Mouse (Mus musculus) stomach, embryonic 14.5 days (tissue): ENCODE measurements at regions not wholly inside any gene's neighbourhood (a gene's known extent, or its start where the extent isn't known, plus 50 kb on each side); places are given as distances from the start of the nearest gene placed in this dataset.

ENCODE experiments used
- ATAC-seq: fragments of 200-750 bp; cut with Nextera tagmentation; 2 replicates; pipeline ENCODE4 v1.8.0; 2017; ENCODE audit warnings: low read depth, moderate TSS enrichment; ENCODE audit not compliant: insufficient number of reproducible peaks, insufficient read depth, low FRiP score
- H3K27ac ChIP-seq: fragments of 300-500 bp; sonication (generic); 2 replicates; pipeline ENCODE4 v1.5.1; 2014; ENCODE audit warnings: mild to moderate bottlenecking, low read length, moderate library complexity, mixed read lengths
- H3K27me3 ChIP-seq: fragments of 300-500 bp; sonication (generic); 2 replicates; pipeline ENCODE4 v1.6.1; 2014; ENCODE audit warnings: low read length, control low read depth, mixed read lengths; ENCODE audit not compliant: control insufficient read depth, insufficient read depth
- H3K36me3 ChIP-seq: fragments of 300-500 bp; sonication (generic); 2 replicates; pipeline ENCODE4 v1.6.1; 2014; ENCODE audit warnings: mild to moderate bottlenecking, control low read depth, low read length, moderate library complexity, mixed read lengths; ENCODE audit not compliant: control insufficient read depth, insufficient read depth
- H3K4me1 ChIP-seq: fragments of 300-500 bp; sonication (generic); 2 replicates; pipeline ENCODE4 v1.6.1; 2014; ENCODE audit warnings: low read length, control low read depth, mixed read lengths; ENCODE audit not compliant: control insufficient read depth, insufficient read depth
- H3K4me2 ChIP-seq: fragments of 300-500 bp; sonication (generic); replicated peaks from 2 replicates; pipeline ENCODE4 v1.6.1; 2014; ENCODE audit warnings: low read depth, low read length, control low read depth
- H3K4me3 ChIP-seq: fragments of 300-500 bp; sonication (generic); 2 replicates; pipeline ENCODE4 v1.5.1; 2014; ENCODE audit warnings: low read depth, low read length, control low read depth
- H3K9ac ChIP-seq: fragments of 300-500 bp; sonication (generic); replicated peaks from 2 replicates; pipeline ENCODE4 v1.6.1; 2014; ENCODE audit warnings: low read depth, mild to moderate bottlenecking, control low read depth, low read length, moderate library complexity, mixed read lengths
- H3K9me3 ChIP-seq: fragments of 300-500 bp; sonication (generic); 2 replicates; pipeline ENCODE4 v1.6.1; 2016; ENCODE audit warnings: low read depth, low read length, control low read depth; ENCODE audit not compliant: control insufficient read depth
- WGBS: fragments of 180-500 bp; shearing (Covaris S2); extraction: QIAGEN DNeasy Blood & Tissue Kit; methylation state at CpG from one replicate; pipeline ENCODE4 v1.1.7; 2014; 5-methylcytosine and 5-hydroxymethylcytosine counted together

DNA sequence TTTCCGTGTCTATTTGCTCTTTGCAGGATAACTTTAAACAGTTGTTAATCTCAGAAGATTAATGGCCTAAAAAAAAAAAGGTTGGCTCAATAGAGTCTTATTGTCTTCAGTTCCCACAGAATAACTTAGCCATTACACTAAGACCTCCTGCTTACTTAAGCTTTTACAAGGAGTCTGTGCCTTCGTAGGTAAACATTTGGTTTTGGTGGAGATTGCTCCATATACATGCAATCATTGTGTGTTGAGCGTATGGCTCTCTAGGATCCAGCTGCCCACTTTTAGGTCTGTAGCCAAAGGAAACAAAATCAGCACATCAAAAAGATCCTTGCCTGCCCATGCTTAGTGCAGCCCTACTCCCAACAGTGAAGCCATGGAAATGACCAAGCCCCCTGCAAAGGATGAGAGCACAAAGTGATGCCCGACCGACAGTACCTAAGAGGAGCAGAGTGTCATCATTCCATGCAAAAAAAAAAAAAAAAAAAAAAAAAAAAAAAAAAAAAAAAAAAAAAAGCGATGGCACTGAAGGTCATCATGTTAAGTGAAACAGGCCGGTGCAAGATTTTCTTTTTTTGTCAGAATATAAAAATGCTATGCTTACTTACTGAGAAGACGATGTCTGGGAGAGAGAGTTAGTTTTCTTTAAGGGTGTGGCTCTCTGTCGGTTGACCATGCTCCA lies 90.2 kb downstream of the Edn1 start:
- H3K9me3 ChIP-seq: no peaks in the 10 kb centered on the region
- H3K4me2 ChIP-seq: no peak overlapping the region
- no peak overlapping the region for H3K27ac ChIP-seq
- no peaks in the 10 kb centered on the region for H3K4me1 ChIP-seq
- H3K4me3 ChIP-seq: no peak overlapping the region
- H3K27me3 ChIP-seq: no peaks in the 10 kb centered on the region
- H3K9ac ChIP-seq: no peak overlapping the region
- WGBS: 66% methylated on average over 9 of the region's 9 CpGs
- no peaks in the 10 kb centered on the region for H3K36me3 ChIP-seq
- no peak for ATAC-seq

DNA sequence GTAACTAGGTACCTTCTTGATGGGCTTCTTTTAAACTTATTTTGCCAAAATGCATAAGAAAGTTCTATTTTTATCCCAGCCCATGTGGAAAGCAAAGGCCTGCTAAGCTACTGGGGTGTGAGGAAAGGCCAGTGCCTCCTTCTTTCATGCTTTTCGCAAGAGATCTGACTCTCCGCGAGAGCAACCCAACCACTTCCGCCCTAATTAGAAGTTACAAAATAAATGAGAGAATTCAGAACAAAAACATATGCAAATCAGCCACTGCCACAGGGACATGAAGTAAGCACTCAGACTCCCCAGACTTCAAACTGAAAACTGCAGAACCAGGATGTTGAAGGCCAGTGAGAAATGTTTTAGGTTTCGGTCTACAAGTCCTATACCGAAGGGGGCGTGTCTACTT lies 91.4 kb downstream of the Edn1 start:
- Histone ChIP-seq H3K27me3 (no peaks in the 10 kb centered on the region), H3K4me2 (no peak overlapping the region), H3K9ac (no peak overlapping the region), H3K36me3 (no peaks in the 10 kb centered on the region), H3K9me3 (no peaks in the 10 kb centered on the region), H3K4me1 (no peaks in the 10 kb centered on the region), H3K4me3 (no peak overlapping the region), H3K27ac (no peak overlapping the region)
- WGBS: 94% methylated on average over 7 of the region's 7 CpGs
- no peak for ATAC-seq

DNA sequence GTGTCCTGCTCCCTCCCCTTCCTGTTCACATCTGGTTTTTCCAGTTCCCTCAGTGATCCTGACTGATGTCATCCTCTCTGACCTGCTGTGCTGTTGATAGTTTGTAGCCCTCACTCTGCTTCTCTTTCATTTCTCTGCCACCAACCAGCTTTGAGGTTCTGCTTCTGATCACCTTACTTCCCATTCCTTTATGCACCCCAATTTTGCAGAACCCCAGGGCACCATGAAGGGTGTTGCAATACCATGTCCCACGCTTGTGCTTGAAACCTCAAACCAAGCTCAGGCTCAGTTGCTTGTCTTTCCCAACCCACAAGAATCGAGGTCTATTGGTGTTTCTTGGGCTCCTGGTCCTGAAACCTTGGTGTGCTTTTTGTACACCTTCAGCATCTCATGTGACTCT lies 93.3 kb downstream of the Edn1 start:
- WGBS: 60% methylated on average over 2 of the region's 2 CpGs
- no peak for ATAC-seq
- no peaks in the 10 kb centered on the region for H3K4me1 ChIP-seq
- no peaks in the 10 kb centered on the region for H3K9me3 ChIP-seq
- H3K4me3 ChIP-seq: no peak overlapping the region
- H3K27me3 ChIP-seq: no peaks in the 10 kb centered on the region
- H3K36me3 ChIP-seq: no peaks in the 10 kb centered on the region
- H3K9ac ChIP-seq: no peak overlapping the region
- no peak overlapping the region for H3K4me2 ChIP-seq
- no peak overlapping the region for H3K27ac ChIP-seq

DNA sequence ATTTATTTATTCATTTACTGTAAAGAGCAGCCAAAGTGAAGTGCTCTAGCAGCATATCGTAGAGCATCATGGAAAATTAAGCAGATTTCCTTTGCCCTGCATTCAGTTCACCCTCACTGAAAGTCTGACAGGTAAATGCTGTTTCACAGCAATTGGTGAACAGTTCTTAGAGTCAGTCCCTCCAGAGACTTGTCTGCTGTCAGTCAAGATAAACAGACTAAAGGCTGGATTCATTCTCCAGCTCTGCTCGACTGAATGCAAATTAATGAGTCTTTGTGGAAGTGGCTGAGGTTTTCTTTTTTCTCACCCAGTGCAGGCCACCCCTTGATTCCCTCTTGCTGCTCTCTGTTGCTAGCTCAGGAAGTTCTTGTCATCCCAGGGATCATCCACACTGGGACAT lies 100.2 kb downstream of the Edn1 start:
- no peak overlapping the region for H3K9ac ChIP-seq
- no peaks in the 10 kb centered on the region for H3K4me1 ChIP-seq
- H3K36me3 ChIP-seq: no peaks in the 10 kb centered on the region
- no peak overlapping the region for H3K4me3 ChIP-seq
- ATAC-seq: no peak
- no peaks in the 10 kb centered on the region for H3K27me3 ChIP-seq
- 53% methylated on average over 2 of the region's 2 CpGs for WGBS
- no peaks in the 10 kb centered on the region for H3K9me3 ChIP-seq
- H3K27ac ChIP-seq: no peak overlapping the region
- H3K4me2 ChIP-seq: no peak overlapping the region

DNA sequence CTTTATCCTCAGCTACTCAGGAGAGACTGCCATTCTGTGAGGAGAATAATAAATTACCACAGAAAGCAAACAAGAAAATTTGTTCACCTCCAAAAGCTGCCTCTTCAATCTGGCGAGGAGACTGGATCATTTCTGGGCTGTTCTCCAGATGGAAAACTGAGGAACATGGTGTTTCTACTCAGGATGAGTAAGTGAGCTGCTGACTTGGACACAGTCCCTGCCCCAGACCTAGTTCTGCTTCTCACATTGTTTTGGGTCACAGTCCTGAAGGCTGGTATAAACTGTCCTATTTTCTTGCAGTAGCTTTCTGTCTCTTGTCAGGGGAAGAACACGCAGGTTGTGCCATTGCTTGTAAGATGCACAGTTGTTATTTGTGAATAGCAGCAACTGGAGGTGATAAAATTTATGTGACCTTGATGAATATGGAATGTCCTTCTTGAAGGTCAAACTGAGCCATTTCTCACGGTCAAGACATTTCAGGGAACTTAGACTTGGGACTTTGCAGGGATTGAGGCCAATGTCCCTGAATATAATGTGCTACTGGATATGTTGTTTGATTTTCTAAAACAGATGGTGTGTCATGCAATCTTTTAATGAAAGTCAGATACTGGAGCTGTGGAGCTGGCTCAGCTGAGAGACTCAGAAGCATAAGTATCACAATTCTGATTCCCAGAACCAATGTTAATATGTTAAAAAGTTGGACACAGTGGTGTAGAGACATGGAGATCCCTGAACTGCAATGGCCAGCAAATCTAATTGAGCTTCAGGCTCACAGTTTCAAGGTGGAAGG lies 102.2 kb downstream of the Edn1 start:
- 75% methylated on average over 3 of the region's 3 CpGs for WGBS

DNA sequence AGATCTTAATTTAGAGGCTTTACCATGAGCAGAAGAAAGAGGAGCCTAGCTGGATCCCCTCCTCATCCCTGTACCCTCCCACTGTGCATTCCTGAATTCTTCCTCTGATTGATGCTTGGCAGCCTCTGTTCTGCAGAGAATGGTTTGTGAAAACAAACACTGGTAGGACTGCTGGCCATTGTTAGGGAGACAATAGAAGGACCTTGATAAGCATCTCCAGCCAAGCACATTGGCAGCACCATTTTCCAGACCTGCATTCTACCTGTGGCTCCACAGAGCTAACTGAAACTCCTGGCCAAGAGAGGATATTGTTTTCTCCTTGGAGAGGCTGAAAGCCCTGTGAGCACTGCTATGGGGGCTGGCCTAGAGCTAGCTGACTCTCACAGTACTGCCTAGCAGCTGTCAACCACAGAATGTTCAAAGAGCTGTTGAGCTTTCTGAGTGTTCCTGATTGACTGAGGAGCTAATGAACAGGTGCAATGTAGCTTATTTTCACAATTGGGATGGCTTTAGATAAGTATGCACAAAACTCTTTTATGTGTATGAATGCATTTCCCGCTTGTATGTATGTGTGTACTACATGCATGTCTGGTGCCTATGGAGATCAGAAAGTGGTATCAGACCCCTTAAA lies 111.5 kb downstream of the Edn1 start:
- H3K36me3 ChIP-seq: no peaks in the 10 kb centered on the region
- no peak overlapping the region for H3K27ac ChIP-seq
- H3K27me3 ChIP-seq: no peaks in the 10 kb centered on the region
- no peak overlapping the region for H3K9ac ChIP-seq
- no peak for ATAC-seq
- no peak overlapping the region for H3K4me3 ChIP-seq
- 83% methylated on average over 1 of the region's 1 CpGs for WGBS
- no peaks in the 10 kb centered on the region for H3K9me3 ChIP-seq
- H3K4me2 ChIP-seq: no peak overlapping the region
- no peaks in the 10 kb centered on the region for H3K4me1 ChIP-seq

More for the DNA sequence above, 102.2 kb downstream of the Edn1 start:
- H3K36me3 ChIP-seq: no peaks in the 10 kb centered on the region
- H3K9me3 ChIP-seq: no peaks in the 10 kb centered on the region
- no peak overlapping the region for H3K27ac ChIP-seq
- ATAC-seq: no peak
- no peaks in the 10 kb centered on the region for H3K4me1 ChIP-seq
- H3K4me2 ChIP-seq: no peak overlapping the region
- H3K9ac ChIP-seq: no peak overlapping the region
- no peaks in the 10 kb centered on the region for H3K27me3 ChIP-seq
- no peak overlapping the region for H3K4me3 ChIP-seq

DNA sequence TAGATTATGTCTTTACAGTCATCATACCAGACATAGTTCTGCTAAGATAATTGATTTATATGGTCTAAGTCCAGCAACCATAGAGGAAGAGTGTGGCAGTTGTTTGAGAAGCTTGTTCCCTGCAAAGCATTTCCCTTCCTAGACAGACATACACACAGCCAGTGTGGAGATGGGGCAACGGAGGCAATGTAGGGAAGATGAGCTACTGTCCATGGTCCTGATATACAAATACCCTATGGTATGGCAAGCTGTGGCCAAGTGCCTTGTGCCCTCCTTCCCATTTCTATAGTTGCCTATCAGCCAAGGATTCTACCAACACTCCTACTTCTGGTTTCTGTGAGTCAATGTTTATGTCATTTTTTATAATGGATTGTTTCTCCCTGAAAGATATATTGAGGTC lies 145.6 kb downstream of the Edn1 start:
- no peaks in the 10 kb centered on the region for H3K9me3 ChIP-seq
- no peak overlapping the region for H3K27ac ChIP-seq
- no peak overlapping the region for H3K9ac ChIP-seq
- no peaks in the 10 kb centered on the region for H3K4me1 ChIP-seq
- no peak for ATAC-seq
- no peak overlapping the region for H3K4me3 ChIP-seq
- no peak overlapping the region for H3K4me2 ChIP-seq
- no peaks in the 10 kb centered on the region for H3K36me3 ChIP-seq
- no peaks in the 10 kb centered on the region for H3K27me3 ChIP-seq
- 5% methylated on average over 1 of the region's 1 CpGs for WGBS

DNA sequence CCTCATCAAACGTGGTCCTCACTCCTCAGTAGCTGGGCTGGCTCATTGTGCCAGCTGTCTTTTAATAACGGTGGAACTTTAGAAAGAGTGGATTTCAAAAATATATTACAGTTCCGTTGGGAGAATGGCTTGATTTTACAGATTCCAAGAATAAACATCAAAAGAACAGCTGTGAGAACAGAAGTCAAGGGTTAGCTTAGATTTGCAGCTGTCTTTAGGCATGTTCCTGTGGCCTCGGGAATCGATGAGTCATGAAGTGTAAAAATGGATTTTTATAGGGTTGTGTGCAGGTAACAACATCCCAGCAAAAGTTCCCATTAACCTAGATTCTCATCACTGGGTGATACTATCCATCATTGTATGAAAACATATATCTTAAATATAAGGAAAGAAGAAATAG lies 152.4 kb downstream of the Edn1 start:
- ATAC-seq: no peak
- Histone ChIP-seq H3K4me2 (no peak overlapping the region), H3K9ac (no peak overlapping the region), H3K27me3 (no peaks in the 10 kb centered on the region), H3K9me3 (no peaks in the 10 kb centered on the region), H3K4me3 (no peak overlapping the region), H3K27ac (no peak overlapping the region), H3K4me1 (no peaks in the 10 kb centered on the region), H3K36me3 (no peaks in the 10 kb centered on the region)
- 74% methylated on average over 5 of the region's 5 CpGs for WGBS
